Mouse (Mus musculus) heart, embryonic 12.5 days (tissue): Measurements from ENCODE around the gene Lancl1. TPM values are rescaled to one million over a fixed set of nuclear protein-coding genes. Genes with fewer than 3 reads are reported as not detected.
A peak's percentile ranks its signal among the peaks of the same experiment; 100 is the strongest.

Experiments used
- ATAC-seq: fragments of 200-750 bp; cut with Nextera tagmentation; 2 replicates; pipeline ENCODE4 v1.8.0; 2017; ENCODE audit warnings: moderate TSS enrichment, moderate library complexity; ENCODE audit not compliant: insufficient number of reproducible peaks, low FRiP score
- H3K27ac ChIP-seq: fragments of 300-500 bp; sonication (generic); 2 replicates; pipeline ENCODE4 v1.5.1; 2016; ENCODE audit warnings: mild to moderate bottlenecking, moderate library complexity; ENCODE audit not compliant: poor library complexity, severe bottlenecking
- H3K27me3 ChIP-seq: fragments of 300-500 bp; sonication (generic); replicated peaks from 2 replicates; pipeline ENCODE4 v1.6.1; 2016; ENCODE audit warnings: mild to moderate bottlenecking, moderate library complexity
- H3K36me3 ChIP-seq: fragments of 300-500 bp; sonication (generic); 2 replicates; pipeline ENCODE4 v1.6.1; 2016; ENCODE audit warnings: mild to moderate bottlenecking, moderate library complexity
- H3K4me1 ChIP-seq: fragments of 300-500 bp; sonication (generic); replicated peaks from 2 replicates; pipeline ENCODE4 v1.6.1; 2016; ENCODE audit warnings: mild to moderate bottlenecking
- H3K4me2 ChIP-seq: fragments of 300-500 bp; sonication (generic); 2 replicates; pipeline ENCODE4 v1.6.1; 2016; ENCODE audit warnings: mild to moderate bottlenecking, moderate library complexity
- H3K4me3 ChIP-seq: fragments of 300-500 bp; sonication (generic); 2 replicates; pipeline ENCODE4 v1.5.1; 2016; ENCODE audit warnings: mild to moderate bottlenecking
- H3K9ac ChIP-seq: fragments of 300-500 bp; sonication (generic); 2 replicates; pipeline ENCODE4 v1.6.1; 2016; ENCODE audit warnings: mild to moderate bottlenecking, moderate library complexity
- H3K9me3 ChIP-seq: fragments of 300-500 bp; sonication (generic); replicated peaks from 2 replicates; pipeline ENCODE4 v1.6.1; 2016; ENCODE audit warnings: mild to moderate bottlenecking, moderate library complexity
- WGBS: fragments of 180-500 bp; shearing (Covaris S2); methylation state at CpG from one replicate; pipeline ENCODE4 v1.1.7; 2016; 5-methylcytosine and 5-hydroxymethylcytosine counted together
- polyA plus RNA-seq: library from polyadenylated mRNA; unstranded; fragments of >200 nt; fragmentation: Nextera tagmentation; extraction: Ambion mirVana; gene quantifications from 2 replicates; pipeline ENCODE4 v1.2.1, GENCODE M21; 2016

Lancl1 gene
- 61.6 and 63.3 TPM in 2 replicates for polyA plus RNA-seq

DNA sequence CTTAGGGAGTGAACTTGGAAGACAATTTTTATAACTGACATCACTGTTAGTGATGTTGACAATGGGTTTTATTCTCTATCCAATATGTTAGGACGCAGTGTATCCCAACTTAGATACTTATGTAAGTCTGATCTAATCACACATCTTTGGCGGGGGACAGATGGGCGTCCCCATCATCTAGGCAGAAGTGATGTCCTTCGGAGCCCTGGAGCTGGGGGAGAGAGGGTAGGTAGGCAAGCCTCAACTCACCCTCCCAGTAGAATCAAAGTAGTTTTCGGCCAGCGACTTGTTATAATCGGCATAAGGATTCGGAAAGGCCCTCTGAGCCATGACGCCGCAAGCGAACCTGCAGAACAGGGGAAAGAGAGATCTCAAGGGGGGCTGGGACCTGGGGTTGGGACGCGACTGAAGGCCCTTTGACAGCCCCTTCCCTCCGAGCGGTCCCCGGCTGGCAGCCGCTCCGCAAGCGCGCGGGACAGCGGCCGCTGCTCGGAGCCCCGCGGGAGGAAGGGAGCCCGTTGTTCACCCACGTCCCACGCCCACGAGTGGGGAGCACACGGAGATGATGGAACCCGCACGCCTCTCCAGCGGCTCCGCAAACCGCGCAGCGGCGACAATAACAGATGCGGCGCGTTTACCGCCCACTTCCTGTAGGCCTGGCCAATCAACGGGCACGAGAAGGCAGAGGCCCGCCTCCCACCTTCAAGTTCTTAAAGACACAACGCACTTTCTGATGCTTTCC is at the start of gene Lancl1:
Gene Lancl1 (minus strand): TSS at position 627 of the 742 bp plus-strand sequence.
- peak within 1 kb of the TSS; percentile 88 for H3K4me3 ChIP-seq
- H3K27ac ChIP-seq: no peak within 1 kb of the TSS
- peak; percentile 94 for ATAC-seq
- peak within 1 kb of the TSS; percentile 90 for H3K9ac ChIP-seq
- under 1% methylated on average over 43 of the region's 47 CpGs for WGBS
- H3K4me1 ChIP-seq: peaks cover 5% of the 10 kb centered on the region; the same call in 1 of the 2 replicates
- H3K4me2 ChIP-seq: peak within 1 kb of the TSS; percentile 81
- peaks cover 24% of the 10 kb centered on the region for H3K36me3 ChIP-seq
- no peaks in the 10 kb centered on the region for H3K9me3 ChIP-seq
- no peaks in the 10 kb centered on the region for H3K27me3 ChIP-seq

DNA sequence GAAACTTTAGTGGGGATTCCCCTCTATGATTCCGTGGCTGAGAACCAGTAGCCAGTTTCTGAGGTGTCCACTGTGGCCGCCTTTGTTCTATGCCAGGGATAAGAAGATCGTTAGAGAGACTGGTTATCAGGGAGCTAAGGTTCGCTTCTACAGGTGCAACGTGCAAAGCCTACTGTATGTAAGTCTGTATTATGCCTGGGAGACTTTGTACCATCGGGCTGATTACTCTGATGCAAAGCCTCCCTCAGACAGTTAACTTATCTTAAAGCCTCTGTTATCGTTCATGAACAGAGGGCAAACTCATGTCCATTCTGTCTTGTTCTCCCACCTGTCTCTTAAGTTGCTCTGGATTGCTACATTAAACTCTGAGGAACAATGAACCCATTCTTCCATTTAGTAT is 40.5 kb upstream of the Lancl1 start:
- Histone ChIP-seq H3K4me1 (no peaks in the 10 kb centered on the region), H3K9me3 (no peaks in the 10 kb centered on the region), H3K27ac (no peak overlapping the region), H3K36me3 (no peaks in the 10 kb centered on the region), H3K4me2 (no peak overlapping the region), H3K9ac (no peak overlapping the region), H3K27me3 (no peaks in the 10 kb centered on the region), H3K4me3 (no peak overlapping the region)
- no peak for ATAC-seq
- WGBS: 71% methylated on average over 7 of the region's 7 CpGs

DNA sequence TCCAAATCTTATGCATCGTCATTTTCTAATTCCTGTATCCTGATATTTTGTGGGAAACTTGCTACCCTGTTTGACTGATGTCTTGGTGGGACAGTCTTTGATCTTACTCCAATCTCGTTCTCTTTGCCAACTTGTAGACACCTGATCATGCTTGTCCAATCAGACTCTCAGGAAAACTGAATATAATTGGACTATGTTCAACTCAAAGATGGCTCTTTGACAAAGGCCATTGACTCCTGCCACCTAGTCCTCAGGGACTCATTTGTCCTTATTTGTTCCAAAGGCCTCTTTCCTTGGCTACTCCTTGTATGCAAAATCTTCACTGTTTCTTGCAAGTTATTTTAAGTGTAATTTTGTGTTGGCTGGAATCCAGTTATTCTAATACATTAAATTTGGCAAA is 40.0 kb upstream of the Lancl1 start:
- no peaks in the 10 kb centered on the region for H3K36me3 ChIP-seq
- no peak overlapping the region for H3K27ac ChIP-seq
- no peak overlapping the region for H3K4me2 ChIP-seq
- ATAC-seq: no peak
- no peaks in the 10 kb centered on the region for H3K4me1 ChIP-seq
- no peaks in the 10 kb centered on the region for H3K9me3 ChIP-seq
- H3K27me3 ChIP-seq: no peaks in the 10 kb centered on the region
- no peak overlapping the region for H3K4me3 ChIP-seq
- 74% methylated on average over 2 of the region's 2 CpGs for WGBS
- H3K9ac ChIP-seq: no peak overlapping the region

DNA sequence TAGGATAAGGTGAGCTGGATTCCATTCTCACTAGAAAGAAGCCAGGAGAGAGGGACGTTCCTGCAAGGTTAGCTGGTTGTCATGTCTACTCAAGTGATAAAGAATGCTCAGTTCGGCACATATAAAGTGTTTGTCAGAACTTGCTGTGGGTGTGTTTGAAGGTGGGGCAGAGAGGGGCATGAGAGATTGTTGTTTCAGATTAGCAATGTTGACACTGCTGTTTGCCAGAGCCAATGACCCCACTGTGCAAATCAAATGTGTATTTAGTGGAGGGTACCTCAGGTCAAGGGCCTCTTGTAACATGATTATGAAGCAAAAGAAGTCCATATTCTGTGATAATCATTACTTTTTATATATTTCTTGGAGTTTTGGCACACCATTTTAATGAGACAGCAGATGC is 39.1 kb upstream of the Lancl1 start:
- no peaks in the 10 kb centered on the region for H3K4me1 ChIP-seq
- no peak overlapping the region for H3K9ac ChIP-seq
- WGBS: 48% methylated on average over 2 of the region's 2 CpGs
- H3K4me3 ChIP-seq: no peak overlapping the region
- H3K36me3 ChIP-seq: no peaks in the 10 kb centered on the region
- no peak overlapping the region for H3K27ac ChIP-seq
- no peak overlapping the region for H3K4me2 ChIP-seq
- no peak for ATAC-seq
- H3K27me3 ChIP-seq: no peaks in the 10 kb centered on the region
- H3K9me3 ChIP-seq: no peaks in the 10 kb centered on the region

DNA sequence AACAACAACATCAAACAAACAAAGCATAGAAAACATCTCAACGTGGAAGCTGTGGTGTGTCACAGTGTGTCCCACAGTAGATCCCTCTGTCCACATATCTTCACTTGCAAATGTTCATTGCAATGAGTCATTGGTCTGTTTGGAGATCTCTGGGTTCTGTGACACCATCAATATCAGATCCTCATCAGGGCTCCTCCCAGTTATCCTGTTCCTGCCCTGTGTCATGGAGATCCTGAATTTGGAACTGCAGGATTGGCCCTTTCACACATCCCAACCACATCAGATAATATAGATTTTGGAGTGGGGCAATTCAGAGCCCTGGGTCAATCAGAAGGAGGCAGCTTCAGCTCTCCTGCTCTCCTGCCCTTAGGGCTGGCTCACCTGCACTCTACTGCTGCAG is 28.9 kb upstream of the Lancl1 start:
- no peak overlapping the region for H3K27ac ChIP-seq
- H3K9me3 ChIP-seq: no peaks in the 10 kb centered on the region
- H3K36me3 ChIP-seq: no peaks in the 10 kb centered on the region
- no peak overlapping the region for H3K4me3 ChIP-seq
- H3K9ac ChIP-seq: no peak overlapping the region
- H3K4me2 ChIP-seq: no peak overlapping the region
- ATAC-seq: no peak
- H3K27me3 ChIP-seq: peaks cover under 1% of the 10 kb centered on the region; the same call in 1 of the 2 replicates
- no peaks in the 10 kb centered on the region for H3K4me1 ChIP-seq
- WGBS: 55% methylated on average over 1 of the region's 1 CpGs

DNA sequence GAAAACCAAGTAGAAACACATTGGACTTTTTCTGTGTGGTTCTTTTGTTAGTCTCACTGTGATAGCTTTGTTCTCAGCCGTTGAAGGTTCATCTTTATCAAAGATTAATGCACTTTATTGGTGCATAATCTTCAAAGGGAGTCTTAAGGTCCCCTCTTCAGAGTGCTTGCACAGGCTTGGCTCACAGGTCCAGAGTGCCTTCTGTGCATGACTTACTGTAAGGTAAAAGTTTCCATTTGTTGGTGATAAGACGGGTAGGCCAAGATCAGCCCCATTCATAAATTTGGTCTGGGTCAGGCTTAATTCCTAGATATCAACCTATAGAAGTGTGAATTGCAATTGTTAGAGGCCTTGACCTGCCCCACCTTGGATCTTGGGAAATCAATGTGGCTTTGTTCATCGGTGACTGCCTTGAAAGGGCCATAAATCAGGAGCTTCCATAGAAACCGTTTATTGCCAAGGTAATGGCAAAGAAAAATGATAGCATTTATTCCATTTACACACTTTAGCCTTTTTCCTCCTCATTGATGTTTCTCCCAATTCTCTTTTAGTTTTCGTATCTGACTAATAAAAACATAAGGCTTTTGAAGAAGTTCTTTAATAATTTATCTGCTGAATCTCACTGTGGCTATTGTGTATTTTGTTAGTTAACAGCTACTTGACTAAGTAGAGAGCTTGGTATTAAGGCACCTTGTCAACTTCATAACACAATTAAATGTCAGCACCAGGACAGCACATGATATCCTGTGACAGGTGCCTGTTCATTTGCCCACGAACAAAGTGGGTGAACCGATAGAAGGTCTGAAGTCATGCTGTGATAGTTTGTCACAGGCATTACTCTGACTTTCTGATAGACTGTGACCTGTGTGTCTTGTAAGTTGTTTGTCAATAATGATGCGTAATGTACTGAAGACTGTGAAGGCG is 26.9 kb upstream of the Lancl1 start:
- ATAC-seq: no peak
- 80% methylated on average over 9 of the region's 9 CpGs for WGBS
- Histone ChIP-seq H3K4me2 (no peak overlapping the region), H3K27me3 (peaks cover 7% of the 10 kb centered on the region; the same call in 1 of the 2 replicates), H3K4me3 (no peak overlapping the region), H3K36me3 (no peaks in the 10 kb centered on the region), H3K4me1 (no peaks in the 10 kb centered on the region), H3K9ac (no peak overlapping the region), H3K27ac (no peak overlapping the region), H3K9me3 (no peaks in the 10 kb centered on the region)

DNA sequence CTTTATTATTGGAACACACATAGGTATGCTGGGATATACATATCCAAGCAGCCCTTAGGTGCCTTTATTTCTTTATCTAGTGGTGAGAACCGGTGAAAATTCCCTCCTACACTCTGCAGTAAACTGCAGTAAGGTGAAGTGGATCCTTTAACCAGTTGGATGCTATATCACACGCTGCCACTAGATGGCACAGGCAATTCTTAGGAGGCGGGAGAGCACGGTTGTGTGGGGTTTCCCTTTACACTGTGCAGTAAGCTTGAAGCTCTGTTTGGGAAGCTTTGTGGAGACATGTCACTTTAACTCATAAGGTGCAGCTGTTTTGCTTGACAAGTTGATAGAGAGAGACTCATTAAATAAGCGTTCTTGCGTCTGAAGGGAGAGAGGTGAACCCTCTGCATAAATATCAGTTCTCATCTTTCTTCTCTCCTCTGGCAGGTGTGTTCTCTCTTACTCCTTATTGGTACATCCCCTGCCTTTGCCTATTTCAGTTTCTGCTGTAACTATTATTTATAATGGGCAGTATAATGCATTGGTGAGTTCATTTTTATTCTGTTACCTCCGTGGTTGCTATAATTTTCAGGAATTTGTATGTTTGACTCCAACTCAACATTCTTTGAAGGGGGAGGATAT is 22.9 kb upstream of the Lancl1 start:
- no peak for ATAC-seq
- WGBS: 8% methylated on average over 7 of the region's 7 CpGs
- Histone ChIP-seq H3K4me2 (no peak overlapping the region), H3K27me3 (peaks cover 7% of the 10 kb centered on the region; the same call in 1 of the 2 replicates), H3K4me3 (no peak overlapping the region), H3K9ac (no peak overlapping the region), H3K9me3 (no peaks in the 10 kb centered on the region), H3K36me3 (no peaks in the 10 kb centered on the region), H3K27ac (no peak overlapping the region), H3K4me1 (no peaks in the 10 kb centered on the region)

DNA sequence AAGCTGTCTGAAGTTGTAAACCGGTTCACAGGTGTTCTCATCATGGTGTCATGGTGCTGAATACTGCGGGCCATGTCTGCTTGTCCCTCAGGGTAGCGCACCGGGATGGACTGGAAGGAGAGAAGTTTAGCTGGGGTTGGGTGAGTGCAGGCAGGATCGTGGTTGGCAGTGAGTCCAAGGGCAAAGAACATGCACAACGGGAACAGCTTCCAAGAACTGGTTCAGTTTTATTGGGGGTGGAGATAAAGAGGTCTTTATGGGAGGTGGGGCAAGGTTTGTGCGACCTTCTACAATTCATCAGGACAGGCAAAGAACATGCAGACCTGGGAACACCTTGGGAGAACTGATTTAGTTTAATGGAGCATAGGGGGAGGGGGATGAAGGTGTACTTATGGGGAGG is 17.1 kb upstream of the Lancl1 start:
- Histone ChIP-seq H3K4me3 (no peak overlapping the region), H3K27me3 (no peaks in the 10 kb centered on the region), H3K27ac (no peak overlapping the region), H3K36me3 (no peaks in the 10 kb centered on the region), H3K4me1 (no peaks in the 10 kb centered on the region), H3K9me3 (no peaks in the 10 kb centered on the region), H3K4me2 (no peak overlapping the region), H3K9ac (no peak overlapping the region)
- ATAC-seq: no peak
- WGBS: 82% methylated on average over 7 of the region's 7 CpGs

DNA sequence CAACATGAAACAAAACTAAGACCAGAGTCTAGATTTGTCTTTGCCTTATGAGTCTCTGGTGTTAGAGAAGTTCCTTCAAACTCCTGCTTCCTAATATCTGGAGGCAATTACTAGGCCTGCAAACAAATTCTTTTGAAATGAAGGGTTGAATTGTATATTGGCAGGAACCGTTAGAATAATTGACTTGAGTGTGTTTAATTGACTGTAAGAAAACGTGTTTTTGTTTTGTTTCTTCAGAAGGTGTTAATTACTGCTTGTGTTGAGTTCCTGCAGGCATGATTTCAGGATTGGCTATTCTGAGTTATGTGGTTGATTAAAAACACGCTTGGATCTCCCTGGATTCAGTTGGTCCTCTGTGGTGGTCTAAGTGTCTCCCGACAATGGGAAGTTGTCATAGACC is 14.0 kb upstream of the Lancl1 start:
- no peak for ATAC-seq
- Histone ChIP-seq H3K4me2 (no peak overlapping the region), H3K4me3 (no peak overlapping the region), H3K27ac (no peak overlapping the region), H3K9ac (no peak overlapping the region), H3K27me3 (no peaks in the 10 kb centered on the region), H3K9me3 (no peaks in the 10 kb centered on the region), H3K4me1 (no peaks in the 10 kb centered on the region), H3K36me3 (no peaks in the 10 kb centered on the region)
- 67% methylated on average over 4 of the region's 4 CpGs for WGBS

DNA sequence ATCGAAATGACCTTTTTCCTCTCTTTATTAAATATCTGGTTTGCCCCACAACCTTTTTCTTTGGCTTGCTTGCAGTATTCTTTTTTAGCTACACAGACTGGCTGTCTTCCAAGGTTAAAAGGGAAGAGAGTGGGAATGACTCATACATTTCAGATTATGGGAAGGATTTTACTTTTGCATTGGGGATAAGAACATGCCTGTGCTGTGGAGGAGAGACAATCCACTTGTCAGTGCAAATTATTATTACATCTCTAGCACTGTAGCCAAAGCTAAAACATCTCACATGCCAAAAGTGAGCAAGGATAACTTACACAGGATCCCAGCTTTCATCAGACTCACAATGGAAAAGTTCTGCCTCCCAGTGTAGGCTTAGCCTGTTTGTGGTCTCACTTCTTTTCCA is 10.9 kb upstream of the Lancl1 start:
- Histone ChIP-seq H3K9ac (no peak overlapping the region), H3K27ac (no peak overlapping the region), H3K36me3 (no peaks in the 10 kb centered on the region), H3K27me3 (no peaks in the 10 kb centered on the region), H3K4me2 (no peak overlapping the region), H3K9me3 (no peaks in the 10 kb centered on the region), H3K4me3 (no peak overlapping the region), H3K4me1 (no peaks in the 10 kb centered on the region)
- 50% methylated on average over 1 of the region's 1 CpGs for WGBS
- 0 out of 2 replicates have a peak, but pooled peaks have one; percentile 39 for ATAC-seq

DNA sequence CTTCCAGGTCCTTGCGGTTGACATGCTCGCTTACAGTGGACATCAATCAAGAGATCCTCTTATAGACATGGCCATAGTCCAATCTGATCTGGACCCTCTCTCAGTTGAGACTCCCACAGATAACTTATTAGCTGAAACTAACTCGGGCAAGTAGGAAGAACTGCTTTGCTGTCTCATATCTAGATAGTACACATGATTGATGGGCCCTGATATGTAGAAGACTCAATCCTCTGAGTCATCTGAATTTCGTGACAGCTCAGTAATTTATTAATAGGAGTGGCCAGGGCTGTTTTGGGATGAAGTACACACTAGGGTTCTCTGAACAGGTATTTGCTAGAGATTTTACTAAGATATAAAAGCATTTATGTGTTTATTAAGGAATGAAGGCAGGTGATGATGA is 10.0 kb upstream of the Lancl1 start:
- H3K36me3 ChIP-seq: no peaks in the 10 kb centered on the region

More for the DNA sequence above, 10.0 kb upstream of the Lancl1 start:
- H3K4me1 ChIP-seq: no peaks in the 10 kb centered on the region
- ATAC-seq: no peak
- WGBS: 60% methylated on average over 4 of the region's 4 CpGs
- no peak overlapping the region for H3K4me3 ChIP-seq
- no peak overlapping the region for H3K4me2 ChIP-seq
- H3K9ac ChIP-seq: no peak overlapping the region
- no peaks in the 10 kb centered on the region for H3K9me3 ChIP-seq
- H3K27me3 ChIP-seq: no peaks in the 10 kb centered on the region
- no peak overlapping the region for H3K27ac ChIP-seq
